Mouse (Mus musculus): Measurements from ENCODE around the gene Dact2.

DNA sequence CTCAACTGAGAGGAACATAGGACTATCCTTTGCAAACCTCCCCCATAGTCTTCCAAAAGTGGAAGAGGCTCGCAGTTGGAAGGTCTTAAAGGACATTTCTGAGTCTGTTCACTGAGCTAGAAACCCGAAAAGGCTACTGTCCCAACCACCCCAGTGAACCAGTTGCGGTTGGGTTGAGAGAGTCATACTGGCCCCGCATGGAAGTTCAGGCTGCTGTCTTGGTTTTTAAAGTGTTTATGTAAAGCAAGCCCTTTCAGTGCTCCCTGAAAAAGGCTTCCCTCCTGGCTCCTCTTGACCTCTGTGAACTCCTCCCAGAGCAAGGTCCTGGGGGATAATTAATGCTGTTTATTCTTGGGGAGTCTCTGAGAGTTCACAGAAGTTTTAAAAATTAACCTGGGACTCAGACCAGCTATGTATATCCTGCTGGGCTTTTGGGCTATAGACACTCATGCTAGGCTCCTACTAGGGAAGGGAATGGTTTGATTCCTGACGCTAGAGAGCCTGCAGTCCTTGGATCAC is 33.1 kb downstream of the Dact2 start:
- TF ChIP-seq CTCF (conservative IDR thresholded peaks at IDR 0.05; ENCODE audit: low read length) (no peak), POU5F1 (IDR thresholded peaks at IDR 0.05; ENCODE audit: borderline replicate concordance, low read length) (no peak), NANOG (IDR thresholded peaks at IDR 0.05; ENCODE audit: borderline replicate concordance, low read length) (no peak)

Measured in E14TG2a.4 (cell line).